Mouse (Mus musculus) activated CD4-positive, CD25-positive, alpha-beta regulatory T cell, adult 4 months (primary cell): ENCODE data around the gene Stk38l. TPM values are rescaled to one million over a fixed set of nuclear protein-coding genes. Genes with fewer than 3 reads are reported as not detected.
"Not testable (repeated sequence)": the region's sequence is repeated elsewhere in the genome, so short reads cannot be mapped to it uniquely, and the experiment has no call there.

Experiments
- ATAC-seq: one replicate; pipeline ENCODE4 v1.8.0; 2017
- polyA plus RNA-seq, 2 experiments: library from polyadenylated mRNA; unstranded; fragments of 100-300 nt; shearing (Covaris generic); gene quantifications; one replicate each; pipeline ENCODE4 v1.2.1; 2017

The Stk38l gene
- polyA plus RNA-seq, 2 experiments from 2014 or later: 17.6 to 23.5 TPM

- not testable (repeated sequence) for ATAC-seq
These were observed 51.1 kb downstream of the Stk38l start for GRCm38 (mm10) chr6:146775864-146776263.

GRCm38 (mm10) chr6:146776610-146777389, 52.0 kb downstream of the Stk38l start:
- ATAC-seq: peak; percentile 82

- no peak for ATAC-seq
These were observed 53.3 kb downstream of the Stk38l start for GRCm38 (mm10) chr6:146778055-146778454.

- no peak for ATAC-seq
These were observed 56.8 kb downstream of the Stk38l start for GRCm38 (mm10) chr6:146781566-146781965.

GRCm38 (mm10) chr6:146793527-146793926, 68.7 kb downstream of the Stk38l start:
- no peak for ATAC-seq

- ATAC-seq: peak; percentile 9
These were observed 70.5 kb downstream of the Stk38l start for GRCm38 (mm10) chr6:146795166-146795923.

- peak; percentile 97 for ATAC-seq
These were observed 71.2 kb downstream of the Stk38l start, which contains the start of gene Arntl2 for GRCm38 (mm10) chr6:146795924-146796545. TSS of gene Arntl2 (plus strand) at chr6:146796055.

GRCm38 (mm10) chr6:146797446-146797845, 72.7 kb downstream of the Stk38l start:
- no peak for ATAC-seq

GRCm38 (mm10) chr6:146809991-146810390, 85.2 kb downstream of the Stk38l start:
- no peak for ATAC-seq

- ATAC-seq: no peak
These were observed 88.2 kb downstream of the Stk38l start for GRCm38 (mm10) chr6:146813007-146813406.

GRCm38 (mm10) chr6:146820177-146820965, 95.6 kb downstream of the Stk38l start:
- ATAC-seq: peak; percentile 36

GRCm38 (mm10) chr6:146821958-146822357, 97.2 kb downstream of the Stk38l start:
- no peak for ATAC-seq

- ATAC-seq: no peak
These were observed 100.1 kb downstream of the Stk38l start for GRCm38 (mm10) chr6:146824727-146825486.

- no peak for ATAC-seq
These were observed 100.6 kb downstream of the Stk38l start for GRCm38 (mm10) chr6:146825487-146825773.

Other genes starting within 250 kb of the Stk38l start
- 10 to 100 TPM; 69.2 to 77.7 TPM for gene Itpr2, start 222.8 kb upstream of the Stk38l start, polyA plus RNA-seq
- 100 to 1,000 TPM in 1 of 2 experiments, 10 to 100 TPM in 1; 94.8 to 109 TPM for gene Fgfr1op2, start 147.8 kb upstream of the Stk38l start, polyA plus RNA-seq
- 10 to 100 TPM; 63.2 to 79.5 TPM for gene Ints13, start 147.2 kb upstream of the Stk38l start, polyA plus RNA-seq
- 10 to 100 TPM; 66.6 to 70.2 TPM for gene Med21, start 82.4 kb upstream of the Stk38l start, polyA plus RNA-seq
- 1 to 10 TPM; 2.5 to 4.7 TPM for gene Tm7sf3, start 82.2 kb upstream of the Stk38l start, polyA plus RNA-seq
- gene Arntl2, start 71.1 kb downstream of the Stk38l start, polyA plus RNA-seq: 10 to 100 TPM; 10.0 to 20.1 TPM
- gene Smco2, start 125.1 kb downstream of the Stk38l start, polyA plus RNA-seq: not detected
- gene Ppfibp1, start 163.5 kb downstream of the Stk38l start, polyA plus RNA-seq: 1 to 10 TPM; 5.2 to 7.8 TPM
- gene 1700034J05Rik, start 229.4 kb downstream of the Stk38l start, polyA plus RNA-seq: not detected